Mouse (Mus musculus) kidney, adult 2 months (tissue): ENCODE results near the gene Otx1.

ENCODE experiments used
- CTCF ChIP-seq: fragments of 200-500 bp; conservative IDR thresholded peaks from 2 replicates; pipeline ENCODE4 v1.5.1; 2011; ENCODE audit warnings: low read depth, mild to moderate bottlenecking, control low read depth, low read length, moderate library complexity, mixed read lengths; ENCODE audit not compliant: insufficient read depth, insufficient read length
- POLR2A ChIP-seq: fragments of 200-500 bp; IDR thresholded peaks from one replicate; pipeline ENCODE4 v1.6.1; 2011; ENCODE audit warnings: low read depth, low read length, control low read depth

- TF ChIP-seq CTCF (no peak), POLR2A (no peak)
Measured at GRCm38 (mm10) chr11:21973597-21973996, 29.1 kb downstream of the Otx1 start.
